Mouse (Mus musculus): ENCODE data around the gene Atxn10. TPM values are rescaled to one million over a fixed set of nuclear protein-coding genes. Genes with fewer than 3 reads are reported as not detected.

Gene Atxn10
- polyA plus RNA-seq, 1 experiment from 2014 or later: 449 TPM

- ATAC-seq (ENCODE audit: insufficient read depth, low FRiP score, low TSS enrichment): no peak
- H3K9me3 ChIP-seq (ENCODE audit: control insufficient read depth, low read length): no peaks in the 10 kb centered on the region
- no peak overlapping the region for H3K9ac ChIP-seq (ENCODE audit: low read length)
- no peak for DNase-seq (ENCODE audit: low spot score)
- H3K36me3 ChIP-seq (ENCODE audit: control insufficient read depth, insufficient read depth, low read length): no peaks in the 10 kb centered on the region
- no peak overlapping the region for H3K4me2 ChIP-seq (ENCODE audit: low read depth)
- peaks cover 4% of the 10 kb centered on the region; the same call in 1 of the 2 replicates for H3K4me1 ChIP-seq (ENCODE audit: control insufficient read depth, insufficient read depth, low read length)
- no peaks in the 10 kb centered on the region for H3K27me3 ChIP-seq (ENCODE audit: control insufficient read depth, insufficient read depth, low read length)
- 63% methylated on average over 5 of the region's 5 CpGs for WGBS
- H3K4me3 ChIP-seq (ENCODE audit: low read depth, low read length): no peak overlapping the region
- no peak overlapping the region for H3K27ac ChIP-seq (ENCODE audit: low read depth, low read length)
Observed at GRCm38 (mm10) chr15:85479919-85480318, 143.9 kb downstream of the Atxn10 start.

- Histone ChIP-seq H3K9ac (ENCODE audit: low read length) (0 out of 2 replicates have a peak overlapping the region, but pooled peaks have one; percentile 1), H3K4me2 (ENCODE audit: low read depth) (no peak overlapping the region), H3K27ac (ENCODE audit: low read depth, low read length) (no peak overlapping the region), H3K4me3 (ENCODE audit: low read depth, low read length) (no peak overlapping the region), H3K36me3 (ENCODE audit: control insufficient read depth, insufficient read depth, low read length) (no peaks in the 10 kb centered on the region), H3K9me3 (ENCODE audit: control insufficient read depth, low read length) (no peaks in the 10 kb centered on the region), H3K4me1 (ENCODE audit: control insufficient read depth, insufficient read depth, low read length) (peaks cover 4% of the 10 kb centered on the region; the same call in 1 of the 2 replicates), H3K27me3 (ENCODE audit: control insufficient read depth, insufficient read depth, low read length) (no peaks in the 10 kb centered on the region)
- WGBS: 33% methylated on average over 3 of the region's 3 CpGs
- ATAC-seq (ENCODE audit: insufficient read depth, low FRiP score, low TSS enrichment) (peak; percentile 64), DNase-seq (ENCODE audit: low spot score) (peak; percentile 55)
Observed at GRCm38 (mm10) chr15:85480630-85481029, 144.6 kb downstream of the Atxn10 start.

- 76% methylated on average over 10 of the region's 10 CpGs for WGBS
- DNase-seq (ENCODE audit: low spot score): no peak
- Histone ChIP-seq H3K9me3 (ENCODE audit: control insufficient read depth, low read length) (no peaks in the 10 kb centered on the region), H3K27me3 (ENCODE audit: control insufficient read depth, insufficient read depth, low read length) (no peaks in the 10 kb centered on the region), H3K27ac (ENCODE audit: low read depth, low read length) (no peak overlapping the region), H3K36me3 (ENCODE audit: control insufficient read depth, insufficient read depth, low read length) (no peaks in the 10 kb centered on the region), H3K9ac (ENCODE audit: low read length) (no peak overlapping the region), H3K4me3 (ENCODE audit: low read depth, low read length) (no peak overlapping the region), H3K4me2 (ENCODE audit: low read depth) (no peak overlapping the region), H3K4me1 (ENCODE audit: control insufficient read depth, insufficient read depth, low read length) (no peaks in the 10 kb centered on the region; the same call in 1 of the 2 replicates)
- ATAC-seq (ENCODE audit: insufficient read depth, low FRiP score, low TSS enrichment): no peak
Observed at GRCm38 (mm10) chr15:85488900-85489299, 152.9 kb downstream of the Atxn10 start.

- Histone ChIP-seq H3K27me3 (ENCODE audit: control insufficient read depth, insufficient read depth, low read length) (no peaks in the 10 kb centered on the region), H3K4me3 (ENCODE audit: low read depth, low read length) (no peak overlapping the region), H3K9me3 (ENCODE audit: control insufficient read depth, low read length) (no peaks in the 10 kb centered on the region), H3K4me2 (ENCODE audit: low read depth) (no peak overlapping the region), H3K27ac (ENCODE audit: low read depth, low read length) (no peak overlapping the region), H3K9ac (ENCODE audit: low read length) (no peak overlapping the region), H3K4me1 (ENCODE audit: control insufficient read depth, insufficient read depth, low read length) (peaks cover 5% of the 10 kb centered on the region; the same call in 1 of the 2 replicates), H3K36me3 (ENCODE audit: control insufficient read depth, insufficient read depth, low read length) (no peaks in the 10 kb centered on the region)
- no peak for DNase-seq (ENCODE audit: low spot score)
- ATAC-seq (ENCODE audit: insufficient read depth, low FRiP score, low TSS enrichment): no peak
- 81% methylated on average over 7 of the region's 7 CpGs for WGBS
Observed at GRCm38 (mm10) chr15:85489751-85490150, 153.7 kb downstream of the Atxn10 start.

- H3K9ac ChIP-seq (ENCODE audit: low read length): no peak overlapping the region
- H3K4me3 ChIP-seq (ENCODE audit: low read depth, low read length): no peak overlapping the region
- peaks cover 17% of the 10 kb centered on the region for H3K4me1 ChIP-seq (ENCODE audit: control insufficient read depth, insufficient read depth, low read length)
Observed at GRCm38 (mm10) chr15:85494163-85494621, 158.1 kb downstream of the Atxn10 start.

GRCm38 (mm10) chr15:85497548-85497947, 161.5 kb downstream of the Atxn10 start:
- ATAC-seq (ENCODE audit: insufficient read depth, low FRiP score, low TSS enrichment): peak; percentile 43
- Histone ChIP-seq H3K36me3 (ENCODE audit: control insufficient read depth, insufficient read depth, low read length) (no peaks in the 10 kb centered on the region), H3K27me3 (ENCODE audit: control insufficient read depth, insufficient read depth, low read length) (no peaks in the 10 kb centered on the region), H3K4me2 (ENCODE audit: low read depth) (no peak overlapping the region), H3K27ac (ENCODE audit: low read depth, low read length) (peak overlapping the region; percentile 85), H3K9me3 (ENCODE audit: control insufficient read depth, low read length) (no peaks in the 10 kb centered on the region), H3K4me1 (ENCODE audit: control insufficient read depth, insufficient read depth, low read length) (peaks cover 20% of the 10 kb centered on the region), H3K9ac (ENCODE audit: low read length) (no peak overlapping the region), H3K4me3 (ENCODE audit: low read depth, low read length) (no peak overlapping the region)
- no peak for DNase-seq (ENCODE audit: low spot score)
- WGBS: 79% methylated on average over 4 of the region's 4 CpGs

More at GRCm38 (mm10) chr15:85494163-85494621, 158.1 kb downstream of the Atxn10 start:
- 6% methylated on average over 11 of the region's 11 CpGs for WGBS
- H3K36me3 ChIP-seq (ENCODE audit: control insufficient read depth, insufficient read depth, low read length): no peaks in the 10 kb centered on the region
- H3K27ac ChIP-seq (ENCODE audit: low read depth, low read length): no peak overlapping the region
- H3K4me2 ChIP-seq (ENCODE audit: low read depth): no peak overlapping the region
- H3K9me3 ChIP-seq (ENCODE audit: control insufficient read depth, low read length): no peaks in the 10 kb centered on the region
- ATAC-seq (ENCODE audit: insufficient read depth, low FRiP score, low TSS enrichment) (no peak), DNase-seq (ENCODE audit: low spot score) (peak; percentile 46)
- H3K27me3 ChIP-seq (ENCODE audit: control insufficient read depth, insufficient read depth, low read length): no peaks in the 10 kb centered on the region

- Histone ChIP-seq H3K4me1 (ENCODE audit: control insufficient read depth, insufficient read depth, low read length) (peaks cover 20% of the 10 kb centered on the region), H3K9me3 (ENCODE audit: control insufficient read depth, low read length) (no peaks in the 10 kb centered on the region), H3K27me3 (ENCODE audit: control insufficient read depth, insufficient read depth, low read length) (no peaks in the 10 kb centered on the region), H3K4me2 (ENCODE audit: low read depth) (no peak overlapping the region), H3K4me3 (ENCODE audit: low read depth, low read length) (no peak overlapping the region), H3K36me3 (ENCODE audit: control insufficient read depth, insufficient read depth, low read length) (no peaks in the 10 kb centered on the region), H3K27ac (ENCODE audit: low read depth, low read length) (peak overlapping the region; percentile 85), H3K9ac (ENCODE audit: low read length) (peak overlapping the region; percentile 23; the same call in 1 of the 2 replicates)
- WGBS: 25% methylated on average over 10 of the region's 10 CpGs
- ATAC-seq (ENCODE audit: insufficient read depth, low FRiP score, low TSS enrichment) (peak; percentile 92), DNase-seq (ENCODE audit: low spot score) (peak; percentile 74)
Observed at GRCm38 (mm10) chr15:85497981-85498475, 162.0 kb downstream of the Atxn10 start.

GRCm38 (mm10) chr15:85500267-85500666, 164.2 kb downstream of the Atxn10 start:
- Histone ChIP-seq H3K4me2 (ENCODE audit: low read depth) (no peak overlapping the region), H3K36me3 (ENCODE audit: control insufficient read depth, insufficient read depth, low read length) (no peaks in the 10 kb centered on the region), H3K4me3 (ENCODE audit: low read depth, low read length) (no peak overlapping the region), H3K27ac (ENCODE audit: low read depth, low read length) (no peak overlapping the region), H3K27me3 (ENCODE audit: control insufficient read depth, insufficient read depth, low read length) (no peaks in the 10 kb centered on the region), H3K4me1 (ENCODE audit: control insufficient read depth, insufficient read depth, low read length) (peaks cover 17% of the 10 kb centered on the region), H3K9me3 (ENCODE audit: control insufficient read depth, low read length) (no peaks in the 10 kb centered on the region), H3K9ac (ENCODE audit: low read length) (no peak overlapping the region; the same call in 1 of the 2 replicates)
- DNase-seq (ENCODE audit: low spot score) (no peak), ATAC-seq (ENCODE audit: insufficient read depth, low FRiP score, low TSS enrichment) (no peak)
- 85% methylated on average over 10 of the region's 10 CpGs for WGBS

GRCm38 (mm10) chr15:85503127-85503526, 167.1 kb downstream of the Atxn10 start, which contains the start of gene 7530416G11Rik:
7530416G11Rik (minus strand) TSS chr15:85503227.
- 88% methylated on average over 8 of the region's 8 CpGs for WGBS
- no peaks in the 10 kb centered on the region for H3K27me3 ChIP-seq (ENCODE audit: control insufficient read depth, insufficient read depth, low read length)
- ATAC-seq (ENCODE audit: insufficient read depth, low FRiP score, low TSS enrichment) (no peak), DNase-seq (ENCODE audit: low spot score) (no peak)
- no peak within 1 kb of the TSS for H3K4me3 ChIP-seq (ENCODE audit: low read depth, low read length)
- no peak within 1 kb of the TSS for H3K4me2 ChIP-seq (ENCODE audit: low read depth)
- no peak within 1 kb of the TSS for H3K27ac ChIP-seq (ENCODE audit: low read depth, low read length)
- no peaks in the 10 kb centered on the region for H3K36me3 ChIP-seq (ENCODE audit: control insufficient read depth, insufficient read depth, low read length)
- peaks cover 31% of the 10 kb centered on the region for H3K4me1 ChIP-seq (ENCODE audit: control insufficient read depth, insufficient read depth, low read length)
- H3K9ac ChIP-seq (ENCODE audit: low read length): no peak within 1 kb of the TSS
- no peaks in the 10 kb centered on the region for H3K9me3 ChIP-seq (ENCODE audit: control insufficient read depth, low read length)
